Mouse (Mus musculus) embryonic stem cell, embryonic (primary cell): ENCODE measurements at regions not wholly inside any gene's neighbourhood (a gene's known extent, or its start where the extent isn't known, plus 50 kb on each side); places are given as distances from the start of the nearest gene placed in this dataset.

Experiments
- CTCF ChIA-PET, 4 experiments: fragments of 300-600 bp in 2 of 4; fragments of 350-600 bp in 2 of 4; sonication (Branson Sonifier 250); formaldehyde crosslinking; loops; one replicate each; lab custom pipeline; 2022; ENCODE audit warnings: inconsistent platforms in 2 of 4; lab: Charles Lee
- POLR2A ChIA-PET, 4 experiments: fragments of 300-600 bp in 2 of 4; fragments of 350-600 bp in 2 of 4; sonication (Branson Sonifier 250); formaldehyde crosslinking; loops; one replicate each; lab custom pipeline; 2022; ENCODE audit warnings: antibody characterized with exemption in 4 of 4, inconsistent platforms in 1 of 4; lab: Charles Lee

DNA sequence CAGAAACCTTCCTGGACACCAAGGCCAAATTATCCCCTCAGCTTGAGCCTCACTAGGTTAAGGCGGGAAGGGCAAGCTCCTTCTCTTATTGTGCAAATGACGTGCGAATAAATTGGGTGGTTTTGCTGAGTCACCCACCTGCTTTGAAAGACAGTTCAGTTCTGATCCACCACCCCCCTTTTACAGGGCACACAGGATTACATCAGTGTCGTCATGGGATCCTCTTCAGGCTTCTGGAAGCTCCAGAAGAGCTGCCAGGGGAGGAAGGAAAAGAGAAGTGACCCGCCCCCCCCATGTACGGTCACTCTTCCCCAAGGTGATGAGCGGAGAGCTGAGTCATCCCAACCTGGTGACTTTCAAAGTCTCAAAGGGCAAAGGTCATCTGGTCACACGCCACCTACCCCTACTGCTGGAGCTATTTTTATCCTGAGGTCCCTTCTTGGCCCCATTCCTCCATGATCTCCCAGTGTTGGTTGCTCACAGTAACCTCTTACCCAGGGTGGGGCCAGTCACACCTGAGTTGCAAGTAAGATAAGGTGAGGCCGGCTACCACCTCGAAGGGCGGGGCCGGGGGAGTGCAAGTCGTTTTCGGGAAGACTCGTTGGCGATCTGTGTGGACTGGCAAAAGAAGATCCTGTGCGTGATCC lies 58.9 kb upstream of the Smndc1 start:
- POLR2A ChIA-PET = interaction anchor here (0.6 to 5.4 kb wide), 83 partner anchors 9 to 442 kb away, joined by 3 to 152 read pairs (median 5); partner anchors contain the start of genes Dusp5 (in 3 of the 4) and Smc3 (in 2 of the 4)

DNA sequence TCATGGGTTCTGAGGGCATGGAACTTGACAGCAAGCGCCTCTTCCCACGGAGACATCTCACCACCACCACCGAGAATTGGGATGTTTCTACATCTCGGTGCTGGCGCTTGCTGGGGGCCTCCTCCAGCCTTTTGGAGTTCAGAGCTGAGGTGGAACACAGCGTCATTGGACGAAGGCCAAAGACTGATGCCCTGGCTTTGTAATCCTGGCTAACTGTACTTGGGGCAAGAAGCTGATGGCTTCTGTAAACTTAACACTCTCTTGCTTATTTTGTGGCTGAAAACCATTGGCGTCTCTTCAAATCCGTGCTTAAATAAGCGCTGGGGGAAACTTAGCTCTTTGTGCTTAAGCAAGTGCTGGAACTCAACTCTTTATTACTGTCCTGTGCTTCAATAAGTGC lies 57.8 kb upstream of the Smndc1 start:
- ChIA-PET CTCF (interaction anchor here in 2 of 4 experiments (1.1 to 1.6 kb wide), 1 partner anchor 27 kb away, joined by 4 to 7 read pairs (median 4); no protein-coding TSS in a partner anchor), POLR2A (interaction anchor here (0.6 to 5.4 kb wide), 54 partner anchors 8 to 443 kb away, joined by 3 to 152 read pairs (median 6); partner anchors contain the start of genes Dusp5 (in 4 of the 4) and Smc3 (in 2 of the 4))

More for the DNA sequence above, 58.9 kb upstream of the Smndc1 start:
- CTCF ChIA-PET = interaction anchor here (0.6 to 1.6 kb wide), 6 partner anchors 11 to 441 kb away, joined by 3 to 7 read pairs (median 3); no protein-coding TSS in a partner anchor

DNA sequence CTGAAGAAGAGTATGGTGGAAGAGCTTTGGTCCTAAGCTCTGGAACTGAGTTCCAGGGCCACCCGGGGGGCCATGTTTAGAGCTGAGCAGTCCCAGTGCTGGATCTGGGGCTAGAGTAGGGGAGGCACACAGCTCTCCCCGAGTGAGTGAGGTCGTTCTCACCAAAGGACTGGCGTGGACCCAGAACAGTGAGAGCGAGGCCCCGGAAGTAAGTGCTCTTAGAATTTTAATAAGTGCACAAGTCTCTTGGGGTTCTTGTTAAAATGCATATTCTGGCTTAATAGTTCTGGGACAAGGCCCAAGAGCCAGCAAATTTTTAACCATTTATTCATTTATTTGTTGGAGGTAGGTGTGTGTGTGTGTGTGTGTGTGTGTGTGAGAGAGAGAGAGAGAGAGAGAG lies 57.4 kb upstream of the Smndc1 start:
- ChIA-PET CTCF (interaction anchor here in 2 of 4 experiments (1.1 to 1.6 kb wide), 1 partner anchor 26 kb away, joined by 4 to 7 read pairs; no protein-coding TSS in a partner anchor), POLR2A (interaction anchor here (0.7 to 5.4 kb wide), 36 partner anchors 8 to 316 kb away, joined by 3 to 152 read pairs (median 10); partner anchors contain the start of genes Dusp5 (in 4 of the 4) and Smc3 (in 2 of the 4))

DNA sequence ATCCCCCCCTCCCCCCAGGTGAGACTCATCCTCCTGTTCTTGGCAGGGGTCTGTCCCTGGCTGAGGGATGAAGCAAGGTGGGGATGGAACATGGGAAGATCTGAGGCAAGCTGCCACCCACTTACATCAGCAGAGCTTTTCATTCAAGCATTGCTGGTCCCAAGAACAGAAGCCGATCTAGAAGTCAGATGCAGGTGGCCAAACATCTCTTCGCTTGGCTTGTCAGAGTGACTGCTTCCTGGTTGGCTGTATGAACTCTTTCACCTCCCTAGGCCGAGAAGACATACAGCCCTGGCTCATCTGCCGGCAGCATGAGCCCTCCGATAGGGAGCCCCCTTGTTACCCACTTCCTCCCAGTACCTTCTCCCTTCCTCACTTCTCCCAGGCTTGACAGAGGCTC lies 55.8 kb upstream of the Smndc1 start:
- POLR2A ChIA-PET = interaction anchor here in 3 of 4 experiments (1.1 to 5.4 kb wide), 7 partner anchors 11 to 153 kb away, joined by 3 to 152 read pairs (median 17); partner anchors contain the start of gene Smc3 (in 1 of the 3)
- CTCF ChIA-PET = interaction anchor here in 2 of 4 experiments (0.6 to 1.3 kb wide), 2 partner anchors 9 to 27 kb away, joined by 4 to 8 read pairs; no protein-coding TSS in a partner anchor

DNA sequence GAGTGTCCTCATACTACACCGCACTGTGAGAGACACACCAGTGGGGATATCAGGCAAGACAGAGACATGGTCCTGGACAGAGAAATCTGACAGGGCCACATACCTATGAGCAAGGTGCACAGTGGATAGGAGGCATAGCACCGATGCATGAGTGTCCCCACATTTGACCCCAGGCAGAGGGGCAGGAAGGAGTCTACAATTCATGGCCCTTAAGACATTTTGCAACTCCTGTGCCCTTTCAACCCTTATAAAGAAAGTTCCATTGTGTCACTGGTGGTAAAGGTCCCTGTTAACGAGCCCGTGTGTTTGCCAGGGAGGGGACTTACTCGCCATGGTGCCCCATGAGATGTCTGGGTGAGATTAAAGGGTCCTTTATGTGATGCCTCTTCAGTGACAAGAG lies 54.3 kb upstream of the Smndc1 start:
- ChIA-PET POLR2A (interaction anchor here in 3 of 4 experiments (0.6 to 5.4 kb wide), 8 partner anchors 12 to 185 kb away, joined by 3 to 152 read pairs (median 10); partner anchors contain the start of gene Dusp5 (in 1 of the 3)), CTCF (interaction anchor here in 1 of 4 experiments (1.1 kb wide), 1 partner anchor 14 kb away, joined by 3 read pairs; no protein-coding TSS in a partner anchor)

DNA sequence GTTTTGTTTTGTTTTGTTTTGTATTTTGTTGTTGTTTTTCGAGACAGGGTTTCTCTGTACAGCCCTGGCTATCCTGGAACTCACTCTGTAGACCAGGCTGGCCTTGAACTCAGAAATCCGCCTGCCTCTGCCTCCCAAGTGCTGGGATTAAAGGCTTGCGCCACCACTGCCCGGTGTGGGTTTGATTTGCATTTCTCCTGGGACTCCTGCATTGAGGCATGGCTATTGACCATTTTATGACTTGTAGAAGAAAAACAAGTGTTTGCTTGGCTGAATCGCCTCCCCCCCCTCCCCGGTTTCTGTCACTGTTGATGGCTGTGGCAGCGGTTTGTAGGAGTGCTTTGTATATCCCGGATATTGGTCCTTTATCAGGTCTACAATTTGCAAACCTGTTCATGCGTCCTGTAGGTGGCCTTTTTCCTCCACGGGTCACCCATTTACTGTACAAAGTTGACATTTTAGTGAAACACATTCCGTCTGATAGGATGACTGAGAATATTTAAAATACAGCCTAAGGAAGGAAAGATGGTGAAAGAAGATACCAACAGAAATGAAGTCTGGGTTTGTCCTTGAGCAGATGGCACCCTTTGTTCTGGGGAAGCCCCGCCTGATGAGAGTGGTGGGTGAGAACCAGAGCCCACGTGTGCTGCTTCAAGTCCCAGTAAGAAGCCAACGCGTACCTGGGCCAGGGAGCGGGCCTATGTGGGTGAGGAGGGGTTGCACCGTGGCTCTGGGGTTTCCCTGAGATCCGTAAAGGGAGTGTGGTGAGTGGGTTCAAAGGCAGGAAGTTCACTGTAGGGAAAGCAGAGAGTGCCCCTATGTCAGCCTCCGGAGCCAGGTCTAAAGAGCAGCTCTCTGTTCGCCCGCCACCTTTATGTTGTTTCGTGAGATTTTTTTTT lies 52.6 kb upstream of the Smndc1 start:
- POLR2A ChIA-PET = interaction anchor here in 3 of 4 experiments (0.7 to 3.8 kb wide), 14 partner anchors 14 to 195 kb away, joined by 3 to 23 read pairs (median 4); partner anchors contain the start of gene Dusp5 (in 2 of the 3)

DNA sequence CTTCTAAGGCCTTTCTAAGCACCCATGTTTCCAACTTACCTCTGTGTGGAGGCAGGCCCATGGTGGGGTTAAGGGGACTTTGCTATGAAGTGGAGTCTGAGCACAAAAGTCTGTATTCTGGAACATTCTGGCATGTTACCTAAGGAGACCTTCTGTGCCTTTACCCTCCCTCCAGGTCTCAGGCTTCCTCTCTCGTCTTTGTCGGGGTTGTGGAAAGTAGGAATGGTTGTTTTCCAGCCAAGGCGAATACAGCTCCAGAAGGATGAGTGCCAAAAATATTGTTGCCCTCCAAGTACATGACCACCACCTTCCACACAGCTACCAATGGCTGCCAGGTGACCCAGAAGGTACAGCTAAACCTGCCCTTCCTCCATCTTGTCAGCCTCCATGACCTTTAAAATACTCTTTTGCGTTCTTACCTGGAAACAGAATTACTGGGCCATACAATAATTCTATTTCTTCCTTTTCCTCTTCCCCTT lies 51.8 kb upstream of the Smndc1 start:
- POLR2A ChIA-PET = interaction anchor here in 2 of 4 experiments (1.0 to 3.2 kb wide), 6 partner anchors 15 to 158 kb away, joined by 3 to 12 read pairs (median 4); partner anchors contain the start of gene Dusp5 (in 1 of the 2)

More for the DNA sequence above, 52.6 kb upstream of the Smndc1 start:
- CTCF ChIA-PET = interaction anchor here in 1 of 4 experiments (0.7 kb wide), 1 partner anchor 48 kb away, joined by 4 read pairs; no protein-coding TSS in a partner anchor

DNA sequence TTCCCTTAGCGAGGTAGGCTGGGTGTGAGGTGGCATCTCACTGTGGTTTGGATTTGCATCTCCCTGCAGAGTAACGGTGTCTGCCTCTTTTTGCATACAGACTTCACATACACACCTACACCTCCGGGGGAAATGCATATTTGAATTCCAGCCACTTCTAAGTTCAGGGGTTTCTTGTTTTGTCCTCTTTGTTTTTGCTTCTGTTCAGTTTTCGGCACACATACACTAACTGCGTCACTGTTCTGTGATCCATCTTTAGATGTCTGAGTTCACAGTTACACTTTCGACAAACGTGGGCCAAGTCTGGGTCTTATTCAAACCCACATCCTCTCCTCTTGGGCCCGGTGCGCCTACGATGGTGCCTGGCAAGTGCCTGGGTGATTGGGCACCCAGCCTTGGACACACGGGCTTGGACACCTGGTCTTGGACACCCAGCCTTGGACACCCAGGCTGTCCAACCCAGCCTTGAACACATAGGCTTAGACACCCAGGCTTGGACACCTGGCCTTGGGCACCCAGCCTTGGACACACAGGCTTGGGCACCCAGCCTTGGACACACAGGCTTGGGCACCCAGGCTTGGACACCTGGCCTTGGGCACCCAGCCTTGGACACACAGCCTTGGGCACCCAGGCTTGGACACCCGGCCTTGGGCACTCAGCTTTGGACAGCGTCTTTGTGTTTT lies 51.2 kb upstream of the Smndc1 start:
- ChIA-PET CTCF (no interaction called here), POLR2A (interaction anchor here in 2 of 4 experiments (1.0 to 3.2 kb wide), 6 partner anchors 16 to 158 kb away, joined by 3 to 12 read pairs (median 4); partner anchors contain the start of gene Dusp5 (in 1 of the 2))

More for the DNA sequence above, 51.8 kb upstream of the Smndc1 start:
- CTCF ChIA-PET = no interaction called here

DNA sequence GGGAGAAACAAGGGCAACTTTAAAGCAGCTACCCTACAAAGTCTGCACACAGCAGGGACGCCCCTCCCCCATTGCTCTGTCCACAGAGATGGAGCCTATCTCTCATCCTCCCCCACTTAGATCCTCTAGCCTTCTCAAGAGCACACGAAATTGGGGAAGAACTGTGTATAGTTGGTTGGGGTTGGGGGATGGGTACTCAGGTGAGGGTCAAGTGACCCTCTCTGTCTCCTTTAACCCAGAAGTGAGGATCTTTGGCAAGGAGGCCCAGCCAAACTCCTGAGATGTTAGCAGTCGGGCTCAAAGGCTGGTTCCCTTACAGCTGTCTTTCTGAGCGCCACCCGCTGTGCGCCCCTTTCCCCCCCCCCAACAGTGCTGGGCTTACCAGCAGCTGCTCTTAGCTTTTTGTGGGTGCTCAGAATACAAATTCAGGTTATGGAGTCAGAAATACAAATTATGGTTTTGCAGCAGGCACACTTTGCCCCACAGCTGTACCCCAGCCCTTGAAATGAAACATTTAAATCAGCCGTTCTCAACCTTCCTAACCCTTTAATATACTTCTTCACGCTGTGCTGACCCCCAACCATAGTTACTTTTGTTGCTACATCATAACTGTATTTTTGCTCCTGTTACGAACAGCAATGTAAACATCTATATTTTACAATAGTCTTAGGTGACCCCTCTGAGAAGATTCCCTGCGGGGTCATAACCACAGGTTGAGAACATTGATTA lies 50.1 kb upstream of the Smndc1 start:
- CTCF ChIA-PET = no interaction called here

More for the DNA sequence above, 50.1 kb upstream of the Smndc1 start:
- POLR2A ChIA-PET = interaction anchor here in 2 of 4 experiments (0.5 to 3.2 kb wide), 12 partner anchors 8 to 305 kb away, joined by 3 to 17 read pairs (median 5); partner anchors contain the start of genes Dusp5 (in 1 of the 2), Nutf2-ps1 (in 1 of the 2) and Smc3 (in 1 of the 2)
